Mouse (Mus musculus) central nervous system, embryonic 14 days (tissue): ENCODE measurements around the gene 2510039O18Rik. TPM values are rescaled to one million over a fixed set of nuclear protein-coding genes. Genes with fewer than 3 reads are reported as not detected.

Experiments
- polyA plus RNA-seq: library from polyadenylated mRNA; depleted of rRNA; stranded (reverse); fragments of >200 nt; gene quantifications from 2 replicates; pipeline ENCODE4 v1.2.3, GENCODE M21; 2012; rRNA removed

The 2510039O18Rik gene
- 49.3 and 49.4 TPM in 2 replicates for polyA plus RNA-seq

DNA sequence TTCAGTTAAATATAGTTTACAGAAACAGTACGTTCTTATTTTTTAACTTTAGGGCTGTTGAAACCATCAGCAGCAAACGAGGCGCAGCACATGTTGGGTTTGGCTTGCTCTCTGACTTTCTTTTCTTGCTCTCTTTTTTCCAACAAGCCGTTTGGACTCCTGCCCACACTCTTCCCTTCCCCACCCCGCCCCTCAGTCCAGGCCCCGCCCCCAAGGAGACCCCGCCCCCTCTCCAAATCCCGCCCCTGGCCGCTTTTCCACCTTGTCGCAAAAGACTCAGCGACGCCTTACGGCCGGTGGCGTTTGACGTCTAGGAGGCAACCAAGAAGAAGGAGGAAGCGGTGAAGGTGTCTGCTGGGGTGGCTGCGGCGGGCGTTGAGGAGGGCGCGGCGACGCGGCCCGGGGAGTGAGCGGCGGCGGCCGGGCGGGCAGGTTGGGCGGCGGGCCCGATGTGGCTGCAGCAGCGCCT lies at the start of gene 2510039O18Rik:
2510039O18Rik (plus strand) TSS at position 320 of the 469 bp plus-strand sequence.

GRCm38 (mm10) chr4:147904313-147905089 lies 36.2 kb upstream of the 2510039O18Rik start, which contains the start of gene Mfn2:
Mfn2 (minus strand) TSS chr4:147904704.

GRCm38 (mm10) chr4:147936331-147936954 lies 4.3 kb upstream of the 2510039O18Rik start, which contains the start of gene Plod1:
Plod1 (minus strand) TSS chr4:147936767.

DNA sequence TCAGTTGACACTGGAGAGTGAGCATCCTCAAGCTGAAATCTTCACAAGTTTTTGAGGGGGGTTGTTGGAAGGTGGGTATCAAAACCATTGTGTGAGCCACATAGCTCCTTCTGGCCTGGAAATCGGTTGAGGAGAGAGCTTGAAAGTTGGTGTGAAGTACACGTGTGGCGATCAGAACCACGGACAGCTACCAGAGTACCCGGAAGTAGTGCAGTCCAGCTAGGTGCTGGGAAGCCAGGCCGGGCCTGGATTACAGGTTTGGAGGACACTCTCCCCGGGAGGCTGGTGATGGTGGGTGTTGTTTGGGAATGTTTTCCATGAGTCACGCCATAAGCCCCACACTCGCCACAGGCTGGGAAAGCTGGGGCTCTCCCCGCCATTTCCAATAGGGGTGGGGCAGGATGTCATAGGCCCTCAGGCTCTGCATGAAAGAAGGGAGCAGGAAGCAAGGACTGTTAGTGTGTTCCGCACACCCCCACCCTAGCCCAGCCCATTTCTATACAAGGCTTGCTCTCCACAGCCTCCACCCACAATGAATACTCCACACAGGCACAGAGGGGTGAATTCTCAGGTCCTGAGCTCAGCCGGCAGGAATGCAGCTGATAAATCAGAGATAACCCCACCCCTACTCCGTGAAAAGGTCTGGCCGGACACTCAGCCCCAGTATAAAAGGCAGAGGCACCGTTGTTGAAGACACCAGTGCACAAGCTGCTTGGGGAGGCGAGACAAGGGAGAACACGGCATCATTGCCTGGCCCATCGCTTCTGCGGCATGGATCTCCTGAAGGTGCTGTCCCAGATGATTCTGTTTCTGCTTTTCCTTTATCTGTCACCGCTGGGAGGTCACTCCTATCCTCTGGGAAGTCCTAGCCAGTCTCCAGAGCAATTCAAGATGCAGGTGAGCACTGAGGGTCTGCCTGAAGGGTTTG lies 44.8 kb downstream of the 2510039O18Rik start, which contains the start of gene Nppb:
Nppb (plus strand) TSS at position 584 of the 928 bp plus-strand sequence.

Other genes with a start within 250 kb of the 2510039O18Rik start
- not detected in 2 replicates for gene Zfp534, start 238.3 kb upstream of the 2510039O18Rik start, polyA plus RNA-seq
- 3.5 and 3.6 TPM in 2 replicates for gene Zfp984, start 131.1 kb upstream of the 2510039O18Rik start, polyA plus RNA-seq
- 7.0 and 8.1 TPM in 2 replicates for gene Zfp933, start 92.5 kb upstream of the 2510039O18Rik start, polyA plus RNA-seq
- 108 and 125 TPM in 2 replicates for gene Miip, start 72.1 kb upstream of the 2510039O18Rik start, polyA plus RNA-seq
- 10.0 and 11.1 TPM in 2 replicates for gene Fv1, start 71.9 kb upstream of the 2510039O18Rik start, polyA plus RNA-seq
- 58.3 and 58.5 TPM in 2 replicates for gene Mfn2, start 36.2 kb upstream of the 2510039O18Rik start, polyA plus RNA-seq
- 19.6 and 37.3 TPM in 2 replicates for gene Plod1, start 4.1 kb upstream of the 2510039O18Rik start, polyA plus RNA-seq
- gene Nppb, start 44.9 kb downstream of the 2510039O18Rik start, polyA plus RNA-seq, result 0.26 TPM in 1 of 2 replicates, not detected in the other
- 0.65 and 1.1 TPM in 2 replicates for gene Nppa, start 59.8 kb downstream of the 2510039O18Rik start, polyA plus RNA-seq
- gene Clcn6, start 97.9 kb downstream of the 2510039O18Rik start, polyA plus RNA-seq, result 51.6 and 54.5 TPM in 2 replicates
- 37.8 and 38.4 TPM in 2 replicates for gene Mthfr, start 98.2 kb downstream of the 2510039O18Rik start, polyA plus RNA-seq
- 5.5 and 6.7 TPM in 2 replicates for gene Agtrap, start 147.1 kb downstream of the 2510039O18Rik start, polyA plus RNA-seq
- 116 and 129 TPM in 2 replicates for gene Mad2l2, start 189.5 kb downstream of the 2510039O18Rik start, polyA plus RNA-seq
- 48.5 and 59.7 TPM in 2 replicates for gene Draxin, start 189.8 kb downstream of the 2510039O18Rik start, polyA plus RNA-seq
- gene Fbxo6, start 211.2 kb downstream of the 2510039O18Rik start, polyA plus RNA-seq, result 18.0 and 20.3 TPM in 2 replicates
- gene Fbxo44, start 219.6 kb downstream of the 2510039O18Rik start, polyA plus RNA-seq, result 112 and 121 TPM in 2 replicates
- gene Fbxo2, start 219.7 kb downstream of the 2510039O18Rik start, polyA plus RNA-seq, result 4.2 and 8.8 TPM in 2 replicates